Mouse (Mus musculus) left cerebral cortex, adult 8-10 months (tissue): ENCODE results near the gene Ran. TPM values are rescaled to one million over a fixed set of nuclear protein-coding genes. Genes with fewer than 3 reads are reported as not detected.

ENCODE experiments used
- DNase-seq, 2 experiments: peaks; one replicate each; pipeline ENCODE4 v3.0.0; 2022; ENCODE audit warnings: low spot score in 2 of 2
- total RNA-seq, 4 experiments: library from RNA; stranded (reverse); gene quantifications; 2 replicates each; pipeline ENCODE4 v1.2.4; 2022

The Ran gene
- total RNA-seq, 4 experiments from 2014 or later: 162 to 172 (median 168) TPM

- no peak for DNase-seq
These were observed 43.3 kb downstream of the Ran start for GRCm38 (mm10) chr5:129063037-129063791.

- DNase-seq: no peak
These were observed 43.9 kb downstream of the Ran start for GRCm38 (mm10) chr5:129063792-129064087.

DNA sequence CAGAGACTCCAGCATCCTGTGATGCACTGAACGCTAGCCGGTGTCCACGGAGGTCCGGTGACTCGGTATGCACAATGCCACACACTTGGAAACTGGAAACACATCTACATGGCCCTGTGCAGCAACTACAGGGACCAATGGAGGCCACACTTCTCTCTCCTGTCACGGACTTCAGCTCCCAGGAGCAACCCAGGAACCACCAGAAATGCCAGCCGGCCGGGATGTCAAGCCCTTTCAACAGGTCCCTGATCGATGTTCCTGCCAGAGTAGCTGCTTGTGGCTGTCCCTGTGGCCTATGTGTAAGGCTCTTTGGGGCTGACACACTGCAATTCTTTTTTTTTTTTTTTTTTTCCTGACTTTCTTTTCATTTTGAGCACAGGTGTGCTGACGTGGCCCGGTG, 44.3 kb downstream of the Ran start:
- no peak for DNase-seq

DNA sequence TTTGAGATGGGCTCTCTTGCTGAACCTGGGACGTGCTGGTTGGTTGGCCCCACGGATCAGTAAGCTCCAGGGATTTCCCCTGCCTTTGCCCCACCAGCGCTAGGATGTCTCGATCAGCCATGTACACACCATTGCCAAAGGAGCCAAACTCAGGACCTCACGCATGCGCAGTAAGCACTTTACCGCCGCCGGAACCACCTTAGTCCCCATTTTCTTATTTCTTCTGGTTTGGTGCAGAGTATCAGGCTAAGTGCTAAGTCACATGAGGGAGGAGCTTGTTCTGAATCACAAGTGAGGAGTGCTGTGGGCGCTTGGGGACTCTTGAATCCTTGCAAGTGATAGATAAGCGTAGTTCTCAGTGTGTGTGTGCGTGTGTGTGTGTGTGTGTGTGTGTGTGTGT, 45.4 kb downstream of the Ran start:
- DNase-seq: no peak

GRCm38 (mm10) chr5:129065946-129066345, 46.1 kb downstream of the Ran start:
- DNase-seq: no peak

DNA sequence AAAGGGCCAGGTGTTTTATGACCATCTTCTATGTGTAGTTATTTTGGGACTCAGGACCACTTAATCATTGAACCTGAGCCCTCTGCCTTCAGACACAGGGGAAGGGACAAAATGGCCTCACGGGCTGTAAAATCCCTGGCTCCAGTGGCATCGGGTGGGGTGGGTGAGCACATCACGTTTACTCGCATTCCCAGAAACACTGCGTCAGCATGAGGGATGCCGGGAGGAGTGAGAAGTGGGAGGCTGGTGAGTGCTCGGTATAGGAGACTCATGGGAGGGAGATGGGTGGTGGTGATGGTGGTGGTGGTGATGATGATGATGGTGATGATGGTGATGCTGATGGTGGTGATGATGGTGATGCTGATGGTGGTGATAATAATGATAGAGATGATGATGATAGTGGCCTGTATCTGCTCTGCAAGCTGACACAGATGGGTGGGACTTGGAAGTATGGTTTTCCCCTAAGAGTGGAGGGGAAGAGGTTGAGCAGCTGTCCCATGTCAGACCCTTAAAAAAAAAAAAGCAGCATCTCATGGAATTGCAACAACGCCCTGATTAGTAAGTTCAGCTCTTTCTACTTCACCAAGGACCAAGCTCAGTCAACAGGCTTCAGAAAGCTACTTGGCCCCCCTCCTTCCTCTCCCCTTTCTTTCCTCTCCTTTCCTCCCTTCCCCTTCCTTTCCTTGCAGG, 46.8 kb downstream of the Ran start:
- no peak for DNase-seq

- DNase-seq: peak in 1 of 2 experiments; percentile 45
These were observed 47.5 kb downstream of the Ran start for GRCm38 (mm10) chr5:129067231-129067834.

DNA sequence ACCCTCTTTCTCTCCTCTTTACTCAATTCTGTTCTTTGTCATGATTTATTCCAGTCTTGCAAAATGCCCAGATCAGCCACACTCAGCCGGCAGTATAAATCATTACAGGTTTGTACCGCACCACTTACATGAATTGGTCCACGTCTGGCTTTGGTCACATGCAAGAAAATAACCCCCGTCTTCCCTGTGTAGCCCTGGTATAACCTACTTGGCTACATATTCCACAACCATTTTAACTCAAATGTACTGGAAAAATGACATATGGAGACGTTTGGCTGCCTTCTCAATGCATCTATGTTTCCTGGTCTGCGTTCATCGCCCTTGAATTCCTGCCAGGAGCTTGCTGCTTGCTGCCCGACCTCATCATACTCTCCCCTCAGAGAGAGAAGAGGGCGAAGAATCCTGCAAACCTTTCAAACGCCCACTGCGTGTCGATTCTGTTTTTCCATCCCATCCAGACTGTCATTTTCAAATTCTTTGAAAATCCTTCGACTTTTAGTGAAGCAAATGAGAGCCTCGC, 52.0 kb downstream of the Ran start:
- no peak for DNase-seq

GRCm38 (mm10) chr5:129073404-129073803, 53.5 kb downstream of the Ran start:
- DNase-seq: no peak

Other genes with a start within 250 kb of the Ran start
- 100 to 1,000 TPM; 101 to 129 (median 109) TPM for gene Rimbp2, start 66.6 kb upstream of the Ran start, total RNA-seq
- 10 to 100 TPM; 20.9 to 27.5 (median 22.3) TPM for gene Stx2, start 11.5 kb upstream of the Ran start, total RNA-seq
- gene Adgrd1, start 76.7 kb downstream of the Ran start, total RNA-seq: 1 to 10 TPM; 2.0 to 3.1 (median 2.8) TPM